Mouse (Mus musculus) embryo, embryonic 11 days (tissue): Measurements from ENCODE around the gene Raver1.
A peak's percentile ranks its signal among the peaks of the same experiment; 100 is the strongest.
"Not testable (repeated sequence)": the region's sequence is repeated elsewhere in the genome, so short reads cannot be mapped to it uniquely, and the experiment has no call there.

Experiments
- DNase-seq: peaks from one replicate; pipeline ENCODE4 v3.0.0-alpha.2; 2015

Raver1 gene

DNA sequence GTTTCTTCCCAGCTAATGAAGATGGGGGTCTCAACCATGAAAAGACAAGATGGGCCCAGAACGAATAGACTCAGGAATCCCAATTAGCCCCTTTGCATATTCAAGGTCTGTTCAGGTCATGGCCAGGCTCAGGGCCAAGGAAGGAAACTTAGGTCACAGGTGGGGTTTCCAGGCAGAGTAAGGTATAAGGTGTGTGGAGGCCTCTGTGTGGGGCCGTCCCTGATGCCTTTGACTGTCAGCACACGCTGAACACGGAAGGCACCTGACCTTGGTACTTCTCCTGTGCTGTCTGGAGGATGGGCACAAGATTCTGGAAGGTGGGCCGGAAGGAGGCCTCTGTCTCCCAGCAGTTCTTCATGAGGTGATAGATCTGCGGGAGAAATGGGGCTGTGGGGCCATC is 13.0 kb upstream of the Raver1 start:
- no peak for DNase-seq

DNA sequence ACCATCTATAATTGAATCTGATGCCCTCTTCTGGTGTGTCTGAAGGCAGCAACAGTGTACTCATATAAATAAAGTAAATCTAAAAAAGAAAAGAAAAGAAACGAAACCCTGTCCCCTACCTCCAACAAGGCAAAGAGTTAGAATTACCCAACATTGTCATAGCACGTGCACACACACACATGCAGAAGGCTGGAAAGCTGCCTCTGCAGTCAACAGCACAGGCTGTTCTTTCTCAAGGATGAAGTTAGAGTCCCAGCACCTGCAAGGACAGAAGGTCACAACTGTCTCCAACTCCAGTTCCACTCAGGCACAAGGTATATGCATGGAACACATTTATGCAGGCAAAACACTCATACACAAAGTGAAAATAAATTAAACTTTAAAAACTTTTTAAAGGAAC is 10.3 kb upstream of the Raver1 start:
- DNase-seq = no peak

DNA sequence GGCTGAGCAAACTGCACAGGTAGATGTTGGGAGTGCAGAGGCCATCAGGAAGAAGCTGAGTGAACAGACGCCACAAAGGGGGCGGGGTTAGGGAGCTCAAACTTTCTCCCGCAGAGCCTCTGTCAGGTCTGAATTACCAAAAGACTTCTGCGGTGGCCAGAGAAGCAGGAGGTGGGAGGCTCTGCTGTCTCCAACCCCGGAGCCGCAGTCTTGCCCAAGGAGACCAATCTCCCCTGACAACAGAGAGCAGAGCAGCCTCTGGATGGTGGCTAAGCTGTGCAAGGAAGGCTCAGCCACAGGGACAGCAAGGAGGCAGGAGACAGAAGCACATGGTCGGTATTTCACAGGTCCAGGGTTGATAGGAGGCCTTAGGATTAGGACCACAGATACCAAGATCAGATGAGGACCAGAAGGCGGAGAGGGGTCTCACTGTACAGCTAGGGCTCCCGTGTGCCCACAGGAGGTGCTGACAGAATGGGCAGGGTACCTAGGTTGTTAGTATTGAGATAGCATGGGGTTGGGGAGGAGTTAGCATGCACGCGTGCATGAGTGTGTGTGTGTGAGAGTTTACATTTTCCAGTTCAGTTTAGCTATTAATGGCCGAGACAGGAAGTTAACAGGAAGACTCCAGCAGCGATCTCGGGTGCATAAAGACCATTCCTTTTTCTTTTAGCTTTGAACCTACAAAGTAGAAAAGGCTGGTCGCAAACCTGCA is 8.8 kb upstream of the Raver1 start:
- peak; percentile 20 for DNase-seq

- DNase-seq = no peak
These were observed 6.0 kb upstream of the Raver1 start for GRCm38 (mm10) chr9:21097793-21098192.

DNA sequence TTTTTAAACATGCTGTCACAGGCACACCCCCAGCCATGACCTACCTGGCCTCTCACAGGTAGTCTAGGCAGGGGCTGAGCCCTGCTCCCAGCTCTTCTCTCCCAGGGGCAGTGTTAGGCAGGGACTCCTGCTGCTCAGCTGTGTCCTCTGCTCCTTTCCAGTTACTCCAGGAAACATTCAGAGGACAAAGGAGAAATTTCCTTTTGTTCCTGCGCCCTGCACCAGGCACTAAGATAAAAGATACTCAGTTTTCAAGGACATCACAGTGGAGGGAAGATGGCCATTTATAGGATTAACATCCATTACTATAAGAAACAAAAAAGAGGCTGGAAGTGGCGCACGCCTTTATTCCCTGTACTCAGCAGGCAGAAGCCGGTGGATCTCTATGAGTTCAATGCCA is 4.2 kb upstream of the Raver1 start:
- DNase-seq = no peak

- DNase-seq = no peak
These were observed 1.6 kb upstream of the Raver1 start for GRCm38 (mm10) chr9:21093423-21093822.

- DNase-seq = no peak
These were observed 669 bp downstream of the Raver1 start for GRCm38 (mm10) chr9:21090972-21091706.

- DNase-seq = no peak
These were observed 1.3 kb downstream of the Raver1 start for GRCm38 (mm10) chr9:21090537-21090936.

DNA sequence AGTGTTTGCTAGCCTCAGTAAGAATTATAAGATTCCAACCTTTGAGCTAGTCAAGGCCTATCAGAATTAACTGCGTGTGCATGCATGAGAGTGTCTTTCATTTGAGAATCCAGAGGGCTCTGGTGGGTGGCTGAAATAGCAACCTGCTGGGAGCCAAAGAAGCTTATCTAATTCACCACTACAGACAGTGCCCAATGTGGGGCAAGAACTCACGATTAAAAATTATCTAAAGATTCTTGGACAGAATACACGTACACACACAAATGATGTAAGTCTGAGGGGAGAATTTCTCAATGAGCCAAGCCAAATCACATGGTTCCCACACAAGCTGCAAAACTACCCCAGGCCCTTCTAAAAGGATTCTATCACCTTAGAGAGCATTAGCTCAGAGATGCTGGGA is 8.5 kb downstream of the Raver1 start:
- no peak for DNase-seq

- no peak for DNase-seq
These were observed 10.7 kb downstream of the Raver1 start for GRCm38 (mm10) chr9:21081127-21081526.

GRCm38 (mm10) chr9:21075625-21076024 is 16.2 kb downstream of the Raver1 start:
- DNase-seq = no peak

GRCm38 (mm10) chr9:21074173-21074572 is 17.6 kb downstream of the Raver1 start:
- DNase-seq = no peak

GRCm38 (mm10) chr9:21073044-21073840 is 18.6 kb downstream of the Raver1 start, which contains the start of the genes Gm49373 and Fdx1l:
TSS of gene Gm49373 (minus strand) at chr9:21073096.
TSS of gene Fdx1l (minus strand) at chr9:21073614.
- DNase-seq = peak; percentile 95

GRCm38 (mm10) chr9:21072641-21073040 is 19.2 kb downstream of the Raver1 start:
- DNase-seq = no peak

DNA sequence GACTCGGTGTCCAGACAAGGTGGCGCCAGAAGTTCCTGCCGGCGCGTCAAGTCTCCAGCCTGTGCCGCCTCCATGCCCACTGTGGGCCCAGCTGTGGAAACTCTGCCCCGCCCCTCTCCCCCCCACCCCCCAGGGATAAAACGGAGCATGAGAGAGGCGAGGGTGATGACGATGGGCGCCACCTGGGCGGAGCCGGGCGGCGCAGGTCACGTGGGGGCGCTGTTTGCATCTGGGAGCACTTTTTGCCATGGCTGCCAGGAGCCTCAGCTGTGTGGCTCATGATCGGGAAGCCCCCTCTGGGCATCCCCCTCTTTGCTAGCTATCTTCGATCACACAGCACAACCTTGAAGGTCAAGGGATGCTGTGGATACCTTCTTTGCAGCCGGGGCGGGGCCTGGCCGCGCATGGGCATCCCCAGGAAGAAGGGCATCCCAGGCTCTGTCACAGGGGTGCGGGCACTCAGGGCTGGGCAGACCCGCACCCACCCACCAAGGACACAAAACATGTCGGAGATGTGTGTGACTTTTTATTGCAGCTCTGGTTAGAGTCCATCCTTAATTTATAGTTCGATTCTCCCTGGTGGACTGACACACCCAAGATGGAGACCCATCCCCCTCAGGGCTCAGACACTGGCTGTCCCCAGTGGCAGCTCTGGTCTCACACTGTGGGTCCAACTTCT is 24.7 kb downstream of the Raver1 start, which contains the start of gene Zglp1:
Gene Zglp1 (minus strand): TSS at position 88 of the 679 bp plus-strand sequence.
- no peak for DNase-seq

GRCm38 (mm10) chr9:21062928-21063327 is 28.9 kb downstream of the Raver1 start:
- DNase-seq = no peak

GRCm38 (mm10) chr9:21051578-21051977 is 40.2 kb downstream of the Raver1 start:
- DNase-seq = no peak

GRCm38 (mm10) chr9:21045235-21045634 is 46.6 kb downstream of the Raver1 start:
- no peak for DNase-seq

DNA sequence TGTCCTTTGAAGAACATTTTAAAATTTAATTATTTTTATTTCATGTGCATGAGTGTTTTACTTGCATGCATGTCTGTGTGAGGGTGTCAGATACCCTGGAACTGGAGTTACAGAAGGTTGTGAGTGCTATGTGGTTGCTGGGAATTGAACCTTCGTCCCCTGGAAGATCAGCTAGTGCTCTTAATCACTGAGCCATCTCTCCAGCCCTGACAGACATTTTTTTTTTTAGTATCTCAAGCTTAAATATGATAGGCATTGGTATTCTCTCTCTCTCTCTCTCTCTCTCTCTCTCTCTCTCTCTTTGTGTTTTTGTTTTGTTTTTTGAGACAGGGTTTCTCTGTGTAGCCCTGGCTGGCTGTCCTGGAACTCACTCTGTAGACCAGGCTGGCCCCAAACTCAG is 47.0 kb downstream of the Raver1 start:
- not testable (repeated sequence) for DNase-seq

DNA sequence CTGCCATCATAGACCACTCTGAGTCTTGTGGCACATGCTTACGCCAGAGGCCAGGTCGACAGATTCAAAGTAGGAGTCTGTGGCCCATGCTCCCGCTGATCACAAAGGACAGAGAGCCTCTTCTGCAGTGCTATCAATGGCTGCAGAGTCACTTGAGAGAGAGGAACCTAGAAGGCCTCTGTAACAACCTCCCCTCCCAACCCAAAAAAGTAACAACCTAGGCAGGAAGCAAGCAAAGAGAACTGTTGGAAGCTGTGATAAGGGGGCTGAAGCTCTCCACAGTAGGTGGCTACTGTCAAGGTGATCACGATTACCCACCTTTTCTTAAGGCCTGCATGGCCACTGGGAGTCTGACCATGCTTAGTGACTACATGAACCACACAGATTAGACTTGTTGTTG is 48.2 kb downstream of the Raver1 start:
- no peak for DNase-seq

DNA sequence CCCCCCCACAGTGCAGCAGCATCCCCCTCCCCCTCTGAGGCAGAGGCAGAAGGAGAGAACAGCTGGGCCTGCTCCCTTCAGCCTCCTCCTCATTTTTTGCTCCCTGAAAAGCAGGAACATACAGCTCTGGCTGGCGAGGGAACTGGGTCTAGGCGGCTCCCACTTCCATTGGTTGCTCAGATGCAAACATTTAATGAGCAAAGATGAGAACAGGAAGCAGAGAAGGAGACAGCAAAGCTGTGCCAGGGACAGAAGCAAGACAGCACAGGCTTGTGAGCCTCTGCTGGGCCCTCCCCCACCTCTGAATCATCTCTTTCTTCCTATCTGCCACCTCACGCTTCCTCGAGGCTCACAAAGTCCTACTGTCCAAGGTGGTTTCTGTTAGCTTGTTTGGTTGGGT is 50.5 kb downstream of the Raver1 start:
- no peak for DNase-seq

GRCm38 (mm10) chr9:21039779-21040178 is 52.0 kb downstream of the Raver1 start:
- no peak for DNase-seq

GRCm38 (mm10) chr9:21037481-21037891 is 54.3 kb downstream of the Raver1 start:
- DNase-seq = peak; percentile 53
